Mouse (Mus musculus) T-cell, adult 2 months (primary cell): ENCODE data around the gene Nthl1.
A peak's percentile ranks its signal among the peaks of the same experiment; 100 is the strongest.
"Not testable (repeated sequence)": the region's sequence is repeated elsewhere in the genome, so short reads cannot be mapped to it uniquely, and the experiment has no call there.

Experiments
- DNase-seq: peaks from one replicate; pipeline ENCODE4 v3.0.0; 2022; ENCODE audit warnings: low spot score

The Nthl1 gene

GRCm38 (mm10) chr17:24650070-24650616 is 17.7 kb downstream of the Nthl1 start, which contains the start of gene Slc9a3r2:
Slc9a3r2 (minus strand) TSS chr17:24650327.
- DNase-seq: no peak

GRCm38 (mm10) chr17:24650766-24651165 is 18.3 kb downstream of the Nthl1 start:
- DNase-seq: no peak

DNA sequence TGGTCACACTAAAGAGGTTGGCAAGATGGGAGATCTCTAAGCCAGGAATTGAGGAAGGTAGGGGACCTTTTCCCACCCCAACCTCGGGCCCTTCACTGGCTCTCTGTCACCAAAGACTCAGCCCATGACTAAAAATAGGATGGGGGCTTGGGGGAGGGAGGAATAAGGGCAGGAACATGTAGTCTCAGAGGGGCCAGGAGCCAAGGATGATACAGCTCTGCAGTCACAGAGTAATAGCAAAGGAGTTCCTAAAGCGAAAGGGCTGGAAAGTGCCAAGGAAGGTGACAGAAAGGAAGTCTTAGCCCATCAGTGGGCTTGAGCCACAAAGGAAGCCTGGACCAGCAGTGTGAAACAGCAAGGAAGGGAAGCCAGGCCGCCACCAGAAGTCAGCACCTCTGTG is 19.4 kb downstream of the Nthl1 start:
- DNase-seq: no peak

- peak; percentile 62 for DNase-seq
Measured at GRCm38 (mm10) chr17:24653967-24654710, 21.7 kb downstream of the Nthl1 start.

DNA sequence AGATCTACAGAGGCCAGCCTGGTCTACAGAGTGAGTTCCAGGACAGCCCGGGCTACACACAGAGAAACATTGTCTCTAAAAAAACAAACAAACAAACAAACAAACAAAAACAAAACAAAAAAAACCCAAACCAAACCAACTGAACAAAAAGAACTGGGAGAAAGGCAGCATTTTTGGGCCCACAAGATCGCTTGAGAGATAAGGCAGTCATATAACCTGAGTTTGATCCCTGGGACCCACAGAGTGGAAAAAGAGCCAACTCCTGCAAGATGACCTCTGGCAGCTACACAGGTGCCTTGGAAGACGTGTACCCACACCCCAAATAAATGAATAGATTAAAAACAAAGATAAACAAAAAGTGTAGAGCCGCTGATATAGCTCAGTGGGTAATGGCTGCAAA is 22.5 kb downstream of the Nthl1 start:
- DNase-seq: no peak

DNA sequence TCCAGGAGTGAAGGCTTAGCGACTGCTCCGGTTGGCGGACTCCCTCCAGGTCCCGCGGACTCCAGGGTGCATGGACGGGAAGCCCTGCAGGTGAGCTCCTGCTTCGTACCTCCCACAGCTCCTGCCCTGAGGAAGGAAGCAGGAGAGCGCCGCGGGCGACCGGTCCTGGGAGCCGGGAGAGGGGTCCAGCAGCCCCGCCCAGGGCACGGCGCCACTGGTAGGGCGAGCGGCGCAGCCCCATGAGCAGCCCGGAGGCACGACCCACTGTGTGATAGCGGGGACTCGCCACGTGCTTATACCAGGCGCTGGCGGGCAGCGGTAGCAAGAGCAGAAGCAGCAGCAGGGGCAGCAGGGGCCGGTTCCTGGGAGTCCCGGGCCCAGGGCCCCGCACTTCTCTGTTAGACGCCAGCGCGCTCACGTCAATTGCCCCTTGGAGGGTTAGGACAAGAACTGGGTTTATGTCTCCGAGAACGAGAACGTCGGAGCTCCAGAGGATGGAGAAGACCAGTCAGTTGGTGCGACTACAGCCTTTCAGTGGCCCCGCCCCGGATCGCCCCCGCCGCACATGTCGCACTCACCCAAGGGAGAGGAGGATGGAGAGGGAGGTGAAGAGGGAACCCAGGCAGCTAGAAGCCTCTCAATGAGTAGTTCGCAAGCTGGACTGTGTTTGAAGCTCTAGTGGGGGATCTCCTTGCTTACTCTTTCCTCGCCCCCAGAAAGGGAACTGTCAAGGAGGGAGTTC is 25.7 kb downstream of the Nthl1 start, which contains the start of gene Npw:
TSS of gene Npw (minus strand) at position 441 of the 742 bp plus-strand sequence.
- peak; percentile 14 for DNase-seq

DNA sequence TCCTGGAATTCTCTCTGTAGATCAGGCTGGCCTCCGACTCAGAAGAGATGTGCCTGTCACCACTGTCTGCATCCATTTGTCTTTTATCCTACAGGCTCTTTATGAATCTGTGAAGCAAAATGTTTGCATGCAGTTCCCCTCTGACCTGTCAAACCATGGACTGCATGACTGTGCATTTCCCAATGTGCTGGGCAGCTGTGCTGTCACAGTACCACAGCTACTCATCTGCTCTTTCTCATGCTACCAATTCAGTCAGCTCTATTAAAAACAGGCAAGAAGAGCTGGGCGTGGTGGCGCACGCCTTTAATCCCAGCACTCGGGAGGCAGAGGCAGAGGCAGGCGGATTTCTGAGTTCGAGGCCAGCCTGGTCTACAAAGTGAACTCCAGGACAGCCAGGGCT is 34.5 kb downstream of the Nthl1 start:
- not testable (repeated sequence) for DNase-seq

DNA sequence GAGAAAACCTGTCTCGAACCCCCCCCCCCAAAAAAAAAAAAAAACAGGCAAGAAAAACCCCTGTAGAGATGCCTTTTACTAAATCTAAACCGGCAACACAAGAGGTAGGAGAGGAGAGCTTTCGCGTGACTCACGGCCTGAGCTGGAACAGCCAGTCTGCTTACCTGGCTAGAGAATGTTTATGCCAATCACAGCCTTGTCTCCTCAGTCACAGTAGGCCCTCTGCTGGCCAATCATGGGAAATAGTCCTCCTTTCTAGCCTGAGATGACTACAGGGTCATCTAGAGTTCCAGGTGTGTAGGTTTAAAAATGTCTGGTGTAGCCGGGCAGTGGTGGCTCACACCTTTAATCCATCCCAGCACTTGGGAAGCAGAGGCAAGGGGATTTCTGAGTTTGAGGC is 34.9 kb downstream of the Nthl1 start:
- DNase-seq: peak; percentile 68

GRCm38 (mm10) chr17:24669214-24669544 is 36.7 kb downstream of the Nthl1 start:
- not testable (repeated sequence) for DNase-seq

DNA sequence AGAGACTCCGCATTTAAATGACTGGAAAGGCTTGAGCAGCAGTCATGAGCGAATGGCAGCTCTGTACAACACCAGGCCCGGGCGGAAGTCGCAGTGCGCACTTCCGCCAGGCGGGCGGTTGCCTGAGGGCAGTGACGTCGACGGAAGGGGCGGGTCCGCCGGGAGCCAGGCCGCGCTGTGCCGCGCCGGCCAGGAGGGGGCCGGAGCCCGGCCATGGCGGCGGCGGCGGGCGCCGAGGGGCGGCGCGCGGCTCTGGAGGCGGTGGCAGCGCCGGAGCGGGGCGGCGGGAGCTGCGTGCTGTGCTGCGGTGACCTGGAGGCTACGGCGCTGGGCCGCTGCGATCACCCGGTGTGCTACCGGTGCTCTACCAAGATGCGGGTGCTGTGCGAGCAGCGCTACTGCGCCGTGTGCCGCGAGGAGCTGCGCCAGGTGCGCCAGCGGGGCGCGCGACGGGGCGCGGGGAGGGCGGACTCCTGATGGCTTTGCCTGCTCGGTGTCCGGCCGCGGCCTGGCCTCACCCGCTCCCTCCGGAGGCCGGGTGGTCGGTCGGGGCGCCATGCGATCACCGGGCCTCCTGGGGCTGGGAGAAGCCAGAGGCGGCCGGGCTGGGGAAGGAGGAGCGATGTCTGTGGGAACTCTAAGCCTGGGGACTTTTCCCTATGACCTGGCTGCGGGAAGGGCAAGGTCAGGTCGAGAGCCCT is 37.2 kb downstream of the Nthl1 start, which contains the start of gene Zfp598:
TSS of gene Zfp598 (plus strand) at position 143 of the 701 bp plus-strand sequence.
- DNase-seq: peak; percentile 96

DNA sequence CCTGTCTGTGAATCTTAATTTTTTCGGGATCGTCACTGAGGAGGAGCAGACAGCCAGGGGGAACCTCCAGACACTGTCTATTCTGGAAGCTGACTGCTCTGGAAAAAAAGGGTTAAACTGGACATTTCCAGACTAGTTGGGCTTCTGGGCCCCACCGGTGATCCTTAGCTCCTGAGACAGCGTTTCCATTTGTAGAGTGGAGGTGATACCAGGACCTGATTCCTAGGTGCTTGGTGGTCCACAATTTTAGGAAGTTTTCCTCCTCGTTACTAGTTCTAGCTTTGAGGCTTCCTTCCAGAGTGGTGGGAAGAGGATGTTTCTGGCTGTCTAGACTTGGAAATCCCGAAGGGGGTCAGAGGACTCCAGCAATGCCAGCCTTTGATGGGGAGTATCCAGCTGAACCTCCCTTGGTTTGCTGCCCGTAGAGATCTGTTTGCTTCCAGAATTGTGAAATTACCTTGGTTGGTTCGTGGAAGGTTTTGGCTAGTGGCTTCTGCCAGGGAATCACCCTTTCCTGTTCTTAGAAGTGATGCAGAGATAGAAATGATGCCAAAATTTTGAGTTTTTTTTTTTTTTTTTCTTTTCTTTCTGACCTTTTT is 37.9 kb downstream of the Nthl1 start:
- no peak for DNase-seq

GRCm38 (mm10) chr17:24671346-24671745 is 38.9 kb downstream of the Nthl1 start:
- DNase-seq: no peak

DNA sequence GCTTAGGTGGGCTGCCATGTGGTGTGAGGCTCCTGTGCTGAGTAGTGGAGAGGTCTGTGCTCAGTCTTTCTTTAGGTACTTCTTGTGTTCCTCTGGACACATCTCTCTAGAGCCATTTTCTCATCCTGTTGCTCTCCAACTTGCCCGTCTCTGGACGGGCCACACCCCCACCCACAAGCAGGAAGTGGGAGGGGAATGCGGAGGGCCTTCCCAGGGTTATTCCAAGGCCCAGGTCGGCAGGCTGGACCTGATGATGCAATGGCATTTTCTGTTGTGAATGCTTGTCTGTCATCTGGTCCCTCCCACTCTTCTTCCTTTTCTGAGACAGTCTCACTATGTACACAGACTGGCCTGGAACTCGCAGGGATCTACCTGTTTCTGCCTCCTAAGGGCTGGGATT is 39.7 kb downstream of the Nthl1 start:
- DNase-seq: no peak

DNA sequence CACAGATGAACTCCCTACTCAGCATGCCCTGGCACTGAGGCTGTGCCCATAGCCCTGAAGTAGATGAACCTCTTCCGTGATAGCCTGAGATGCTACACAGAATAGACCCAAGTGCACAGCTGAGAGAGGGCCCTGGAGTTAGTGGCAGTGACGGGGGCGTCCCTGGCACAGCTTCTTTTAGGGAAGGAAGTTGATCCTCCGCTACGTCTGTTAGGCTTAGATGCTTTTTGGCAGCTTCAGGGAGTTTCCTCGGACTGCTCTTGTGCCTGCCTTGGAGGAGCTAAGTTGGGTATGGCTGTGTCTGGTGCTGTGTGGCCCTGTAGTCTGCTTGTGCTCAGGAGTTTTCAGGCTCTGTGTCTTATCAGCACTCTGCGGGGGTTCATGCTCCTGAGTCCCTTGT is 41.8 kb downstream of the Nthl1 start:
- DNase-seq: no peak

GRCm38 (mm10) chr17:24676187-24676586 is 43.7 kb downstream of the Nthl1 start:
- DNase-seq: peak; percentile 73

- no peak for DNase-seq
Measured at GRCm38 (mm10) chr17:24676877-24677276, 44.4 kb downstream of the Nthl1 start.

DNA sequence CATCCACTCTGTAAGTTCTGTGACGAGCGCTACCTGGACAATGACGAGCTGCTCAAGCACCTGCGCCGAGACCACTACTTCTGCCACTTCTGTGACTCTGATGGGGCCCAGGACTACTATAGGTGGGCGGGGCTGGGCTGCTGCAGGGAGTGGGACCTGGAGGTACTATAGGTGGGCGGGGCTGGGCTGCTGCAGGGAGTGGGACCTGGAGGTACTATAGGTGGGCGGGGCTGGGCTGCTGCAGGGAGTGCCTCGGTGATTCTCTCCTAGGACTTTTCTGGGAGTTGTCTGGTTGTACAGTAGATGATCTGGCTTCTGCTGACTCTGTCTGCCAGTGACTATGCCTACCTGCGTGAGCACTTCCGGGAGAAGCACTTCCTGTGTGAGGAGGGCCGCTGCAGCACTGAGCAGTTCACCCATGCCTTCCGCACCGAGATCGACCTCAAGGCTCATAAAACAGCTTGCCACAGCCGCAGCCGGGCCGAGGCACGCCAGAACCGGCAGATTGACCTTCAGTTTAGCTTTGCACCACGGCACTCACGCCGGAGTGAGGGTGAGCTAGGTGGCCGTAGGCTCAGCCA is 45.1 kb downstream of the Nthl1 start:
- DNase-seq: no peak

GRCm38 (mm10) chr17:24686514-24686913 is 54.0 kb downstream of the Nthl1 start:
- DNase-seq: peak; percentile 52

GRCm38 (mm10) chr17:24687146-24687595 is 54.7 kb downstream of the Nthl1 start:
- DNase-seq: peak; percentile 61

- no peak for DNase-seq
Measured at GRCm38 (mm10) chr17:24687599-24687998, 55.1 kb downstream of the Nthl1 start.
